Mouse (Mus musculus): ENCODE measurements at regions not wholly inside any gene's neighbourhood (a gene's known extent, or its start where the extent isn't known, plus 50 kb on each side); places are given as distances from the start of the nearest gene placed in this dataset.

- no peak overlapping the region for H3K9ac ChIP-seq (replicated peaks; ENCODE audit: low read depth, low read length)
- no peaks in the 10 kb centered on the region for H3K36me3 ChIP-seq (ENCODE audit: control insufficient read depth, insufficient read depth)
- ATAC-seq: no peak
- whole genome bisulfite sequencing: 74% methylated on average over 3 of the region's 3 CpGs
- H3K9me3 ChIP-seq (ENCODE audit: control insufficient read depth, low read length): no peaks in the 10 kb centered on the region
- H3K4me2 ChIP-seq (ENCODE audit: low read length): no peak overlapping the region
- no peak overlapping the region for H3K27ac ChIP-seq (ENCODE audit: low read length)
- no peak overlapping the region for H3K4me3 ChIP-seq (replicated peaks; ENCODE audit: low read length)
- no peaks in the 10 kb centered on the region for H3K27me3 ChIP-seq (replicated peaks; ENCODE audit: control insufficient read depth, insufficient read depth, low read length)
- H3K4me1 ChIP-seq (replicated peaks; ENCODE audit: control insufficient read depth, insufficient read depth, low read length): no peaks in the 10 kb centered on the region
Measured at GRCm38 (mm10) chr8:12012769-12013168, 172.5 kb downstream of the Tex29 start.

- Histone ChIP-seq H3K4me3 (replicated peaks; ENCODE audit: low read length) (no peak overlapping the region), H3K27ac (ENCODE audit: low read length) (no peak overlapping the region), H3K27me3 (replicated peaks; ENCODE audit: control insufficient read depth, insufficient read depth, low read length) (no peaks in the 10 kb centered on the region), H3K4me1 (replicated peaks; ENCODE audit: control insufficient read depth, insufficient read depth, low read length) (no peaks in the 10 kb centered on the region), H3K36me3 (ENCODE audit: control insufficient read depth, insufficient read depth) (no peaks in the 10 kb centered on the region), H3K9me3 (ENCODE audit: control insufficient read depth, low read length) (no peaks in the 10 kb centered on the region), H3K9ac (replicated peaks; ENCODE audit: low read depth, low read length) (no peak overlapping the region), H3K4me2 (ENCODE audit: low read length) (no peak overlapping the region)
- no peak for ATAC-seq
- 90% methylated on average over 7 of the region's 7 CpGs for WGBS
Measured at GRCm38 (mm10) chr8:12017750-12018149, 177.5 kb downstream of the Tex29 start.

- Histone ChIP-seq H3K9me3 (ENCODE audit: control insufficient read depth, low read length) (no peaks in the 10 kb centered on the region), H3K4me3 (replicated peaks; ENCODE audit: low read length) (no peak overlapping the region), H3K9ac (replicated peaks; ENCODE audit: low read depth, low read length) (no peak overlapping the region), H3K27me3 (replicated peaks; ENCODE audit: control insufficient read depth, insufficient read depth, low read length) (no peaks in the 10 kb centered on the region), H3K4me2 (ENCODE audit: low read length) (no peak overlapping the region), H3K4me1 (replicated peaks; ENCODE audit: control insufficient read depth, insufficient read depth, low read length) (no peaks in the 10 kb centered on the region), H3K36me3 (ENCODE audit: control insufficient read depth, insufficient read depth) (no peaks in the 10 kb centered on the region), H3K27ac (ENCODE audit: low read length) (no peak overlapping the region)
- 94% methylated on average over 9 of the region's 9 CpGs for WGBS
- no peak for ATAC-seq
Measured at GRCm38 (mm10) chr8:12019272-12019671, 179.0 kb downstream of the Tex29 start.

GRCm38 (mm10) chr8:12023669-12024390 lies 183.6 kb downstream of the Tex29 start:
- 83% methylated on average over 4 of the region's 4 CpGs for WGBS
- Histone ChIP-seq H3K36me3 (ENCODE audit: control insufficient read depth, insufficient read depth) (no peaks in the 10 kb centered on the region), H3K9me3 (ENCODE audit: control insufficient read depth, low read length) (no peaks in the 10 kb centered on the region), H3K4me1 (replicated peaks; ENCODE audit: control insufficient read depth, insufficient read depth, low read length) (no peaks in the 10 kb centered on the region), H3K4me3 (replicated peaks; ENCODE audit: low read length) (no peak overlapping the region), H3K4me2 (ENCODE audit: low read length) (no peak overlapping the region), H3K27me3 (replicated peaks; ENCODE audit: control insufficient read depth, insufficient read depth, low read length) (no peaks in the 10 kb centered on the region), H3K9ac (replicated peaks; ENCODE audit: low read depth, low read length) (no peak overlapping the region), H3K27ac (ENCODE audit: low read length) (no peak overlapping the region)
- ATAC-seq: no peak

GRCm38 (mm10) chr8:12030363-12031116 lies 190.3 kb downstream of the Tex29 start:
- peak; percentile 57 for ATAC-seq
- Histone ChIP-seq H3K9me3 (ENCODE audit: control insufficient read depth, low read length) (no peaks in the 10 kb centered on the region), H3K36me3 (ENCODE audit: control insufficient read depth, insufficient read depth) (no peaks in the 10 kb centered on the region), H3K9ac (replicated peaks; ENCODE audit: low read depth, low read length) (no peak overlapping the region), H3K27ac (ENCODE audit: low read length) (no peak overlapping the region), H3K4me3 (replicated peaks; ENCODE audit: low read length) (no peak overlapping the region), H3K4me1 (replicated peaks; ENCODE audit: control insufficient read depth, insufficient read depth, low read length) (peaks cover 16% of the 10 kb centered on the region; the same call in 1 of the 2 replicates), H3K4me2 (ENCODE audit: low read length) (peak overlapping the region; percentile 21; the same call in 1 of the 2 replicates), H3K27me3 (replicated peaks; ENCODE audit: control insufficient read depth, insufficient read depth, low read length) (no peaks in the 10 kb centered on the region)
- 38% methylated on average over 22 of the region's 22 CpGs for WGBS

- Histone ChIP-seq H3K36me3 (ENCODE audit: control insufficient read depth, insufficient read depth) (no peaks in the 10 kb centered on the region), H3K9me3 (ENCODE audit: control insufficient read depth, low read length) (no peaks in the 10 kb centered on the region), H3K27me3 (replicated peaks; ENCODE audit: control insufficient read depth, insufficient read depth, low read length) (no peaks in the 10 kb centered on the region), H3K4me2 (ENCODE audit: low read length) (no peak overlapping the region), H3K4me3 (replicated peaks; ENCODE audit: low read length) (no peak overlapping the region), H3K9ac (replicated peaks; ENCODE audit: low read depth, low read length) (no peak overlapping the region), H3K27ac (ENCODE audit: low read length) (no peak overlapping the region), H3K4me1 (replicated peaks; ENCODE audit: control insufficient read depth, insufficient read depth, low read length) (peaks cover 16% of the 10 kb centered on the region; the same call in 1 of the 2 replicates)
- WGBS: 52% methylated on average over 3 of the region's 3 CpGs
- peak; percentile 47; the same call in 1 of the 2 replicates for ATAC-seq
Measured at GRCm38 (mm10) chr8:12031796-12032195, 191.5 kb downstream of the Tex29 start.

GRCm38 (mm10) chr8:12032386-12032785 lies 192.1 kb downstream of the Tex29 start:
- Histone ChIP-seq H3K4me1 (replicated peaks; ENCODE audit: control insufficient read depth, insufficient read depth, low read length) (peaks cover 16% of the 10 kb centered on the region; the same call in 1 of the 2 replicates), H3K9me3 (ENCODE audit: control insufficient read depth, low read length) (no peaks in the 10 kb centered on the region), H3K4me2 (ENCODE audit: low read length) (no peak overlapping the region), H3K4me3 (replicated peaks; ENCODE audit: low read length) (no peak overlapping the region), H3K27me3 (replicated peaks; ENCODE audit: control insufficient read depth, insufficient read depth, low read length) (no peaks in the 10 kb centered on the region), H3K9ac (replicated peaks; ENCODE audit: low read depth, low read length) (no peak overlapping the region), H3K36me3 (ENCODE audit: control insufficient read depth, insufficient read depth) (no peaks in the 10 kb centered on the region), H3K27ac (ENCODE audit: low read length) (no peak overlapping the region)
- ATAC-seq: no peak
- WGBS: 84% methylated on average over 3 of the region's 3 CpGs

- Histone ChIP-seq H3K4me3 (replicated peaks; ENCODE audit: low read length) (no peak overlapping the region), H3K27ac (ENCODE audit: low read length) (no peak overlapping the region), H3K36me3 (ENCODE audit: control insufficient read depth, insufficient read depth) (no peaks in the 10 kb centered on the region), H3K4me2 (ENCODE audit: low read length) (no peak overlapping the region), H3K4me1 (replicated peaks; ENCODE audit: control insufficient read depth, insufficient read depth, low read length) (peaks cover 6% of the 10 kb centered on the region; the same call in 1 of the 2 replicates), H3K9ac (replicated peaks; ENCODE audit: low read depth, low read length) (no peak overlapping the region), H3K9me3 (ENCODE audit: control insufficient read depth, low read length) (no peaks in the 10 kb centered on the region), H3K27me3 (replicated peaks; ENCODE audit: control insufficient read depth, insufficient read depth, low read length) (no peaks in the 10 kb centered on the region)
- 80% methylated on average over 3 of the region's 3 CpGs for WGBS
- ATAC-seq: no peak
Measured at GRCm38 (mm10) chr8:12036349-12036748, 196.1 kb downstream of the Tex29 start.

GRCm38 (mm10) chr8:12040924-12041323 lies 200.7 kb downstream of the Tex29 start:
- no peak overlapping the region for H3K4me2 ChIP-seq (ENCODE audit: low read length)
- WGBS: 89% methylated on average over 3 of the region's 3 CpGs
- H3K36me3 ChIP-seq (ENCODE audit: control insufficient read depth, insufficient read depth): no peaks in the 10 kb centered on the region
- no peaks in the 10 kb centered on the region for H3K27me3 ChIP-seq (replicated peaks; ENCODE audit: control insufficient read depth, insufficient read depth, low read length)
- no peak overlapping the region for H3K9ac ChIP-seq (replicated peaks; ENCODE audit: low read depth, low read length)
- no peaks in the 10 kb centered on the region for H3K9me3 ChIP-seq (ENCODE audit: control insufficient read depth, low read length)
- no peak overlapping the region for H3K27ac ChIP-seq (ENCODE audit: low read length)
- H3K4me3 ChIP-seq (replicated peaks; ENCODE audit: low read length): no peak overlapping the region
- no peak for ATAC-seq
- H3K4me1 ChIP-seq (replicated peaks; ENCODE audit: control insufficient read depth, insufficient read depth, low read length): no peaks in the 10 kb centered on the region
